Mouse (Mus musculus) testis, postnatal 10 days (tissue): ENCODE measurements at regions not wholly inside any gene's neighbourhood (a gene's known extent, or its start where the extent isn't known, plus 50 kb on each side); places are given as distances from the start of the nearest gene placed in this dataset.
"Not testable (repeated sequence)": the region's sequence is repeated elsewhere in the genome, so short reads cannot be mapped to it uniquely, and the experiment has no call there.

ENCODE experiments used
- DNase-seq: peaks from one replicate; pipeline ENCODE4 v3.0.0; 2021; ENCODE audit warnings: low spot score

GRCm38 (mm10) chr10:70866737-70867136 lies 211.0 kb upstream of the Phyhipl start:
- DNase-seq: no peak

GRCm38 (mm10) chr10:70864650-70865049 lies 208.9 kb upstream of the Phyhipl start:
- DNase-seq: peak; percentile 8

GRCm38 (mm10) chr10:70862022-70862335 lies 206.2 kb upstream of the Phyhipl start:
- peak; percentile 10 for DNase-seq

GRCm38 (mm10) chr10:70861131-70862021 lies 205.6 kb upstream of the Phyhipl start:
- DNase-seq: peak; percentile 18

- peak; percentile 22 for DNase-seq
Measured at GRCm38 (mm10) chr10:70857155-70857820, 201.5 kb upstream of the Phyhipl start.

- DNase-seq: peak; percentile 7
Measured at GRCm38 (mm10) chr10:70855948-70856347, 200.2 kb upstream of the Phyhipl start.

- peak; percentile 3 for DNase-seq
Measured at GRCm38 (mm10) chr10:70853614-70854013, 197.8 kb upstream of the Phyhipl start.

- no peak for DNase-seq
Measured at GRCm38 (mm10) chr10:70848141-70848540, 192.4 kb upstream of the Phyhipl start.

- no peak for DNase-seq
Measured at GRCm38 (mm10) chr10:70847341-70847882, 191.6 kb upstream of the Phyhipl start.

GRCm38 (mm10) chr10:70846281-70847168 lies 190.8 kb upstream of the Phyhipl start:
- no peak for DNase-seq

GRCm38 (mm10) chr10:70843848-70844247 lies 188.1 kb upstream of the Phyhipl start:
- DNase-seq: no peak

GRCm38 (mm10) chr10:70842176-70842838 lies 186.5 kb upstream of the Phyhipl start:
- DNase-seq: no peak

- not testable (repeated sequence) for DNase-seq
Measured at GRCm38 (mm10) chr10:70841179-70841578, 185.4 kb upstream of the Phyhipl start.

- DNase-seq: no peak
Measured at GRCm38 (mm10) chr10:70838147-70838546, 182.4 kb upstream of the Phyhipl start.

GRCm38 (mm10) chr10:70837326-70837725 lies 181.6 kb upstream of the Phyhipl start:
- DNase-seq: no peak

GRCm38 (mm10) chr10:70832616-70833015 lies 176.9 kb upstream of the Phyhipl start:
- DNase-seq: no peak

- no peak for DNase-seq
Measured at GRCm38 (mm10) chr10:70828217-70828616, 172.5 kb upstream of the Phyhipl start.

- not testable (repeated sequence) for DNase-seq
Measured at GRCm38 (mm10) chr10:70827522-70827921, 171.8 kb upstream of the Phyhipl start.

GRCm38 (mm10) chr10:70826706-70827105 lies 170.9 kb upstream of the Phyhipl start:
- DNase-seq: no peak

GRCm38 (mm10) chr10:70825451-70825850 lies 169.7 kb upstream of the Phyhipl start:
- no peak for DNase-seq

- no peak for DNase-seq
Measured at GRCm38 (mm10) chr10:70824461-70824860, 168.7 kb upstream of the Phyhipl start.
